Mouse (Mus musculus): ENCODE measurements around the gene Inpp5d. TPM values are rescaled to one million over a fixed set of nuclear protein-coding genes. Genes with fewer than 3 reads are reported as not detected.

Inpp5d gene
- polyA plus RNA-seq, 1 experiment from 2014 or later, result 4.3 TPM

DNA sequence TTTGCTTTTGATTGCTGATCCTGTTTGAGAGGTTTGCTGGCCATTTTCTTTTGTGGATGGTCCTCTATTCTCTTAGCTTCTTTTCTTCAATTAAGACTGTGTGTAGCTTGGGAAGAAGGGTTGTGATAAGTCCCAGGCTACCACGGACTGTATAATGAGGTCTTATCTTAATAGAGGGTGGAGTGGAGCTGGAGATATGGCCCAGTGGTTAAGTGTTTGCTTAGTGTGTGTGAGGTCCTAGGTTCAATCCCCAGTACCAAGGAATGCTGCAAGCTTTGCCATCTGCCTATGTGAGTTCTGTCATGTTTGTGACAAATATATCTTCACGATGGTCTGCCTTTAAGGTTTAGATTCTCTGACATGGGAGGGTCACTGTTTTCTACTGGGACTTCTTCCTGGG lies 8.0 kb downstream of the Inpp5d start:
- H3K4me1 ChIP-seq (ENCODE audit: control insufficient read depth, insufficient read depth, low read length), result peaks cover 10% of the 10 kb centered on the region
- no peak overlapping the region for H3K4me2 ChIP-seq
- no peaks in the 10 kb centered on the region for H3K27me3 ChIP-seq (ENCODE audit: control insufficient read depth, insufficient read depth, low read length)
- ATAC-seq (replicated peaks; ENCODE audit: insufficient number of reproducible peaks, low FRiP score, low TSS enrichment), result no peak
- H3K27ac ChIP-seq (ENCODE audit: low read depth, low read length), result no peak overlapping the region
- H3K4me3 ChIP-seq (ENCODE audit: low read depth, low read length), result no peak overlapping the region
- 16% methylated on average over 2 of the region's 2 CpGs for WGBS (ENCODE audit: insufficient replicate concordance)
- H3K36me3 ChIP-seq (ENCODE audit: control insufficient read depth, insufficient read depth, low read length), result no peaks in the 10 kb centered on the region
- no peaks in the 10 kb centered on the region for H3K9me3 ChIP-seq (replicated peaks; ENCODE audit: control insufficient read depth, low read length)
- no peak overlapping the region for H3K9ac ChIP-seq (ENCODE audit: low read depth, low read length)

DNA sequence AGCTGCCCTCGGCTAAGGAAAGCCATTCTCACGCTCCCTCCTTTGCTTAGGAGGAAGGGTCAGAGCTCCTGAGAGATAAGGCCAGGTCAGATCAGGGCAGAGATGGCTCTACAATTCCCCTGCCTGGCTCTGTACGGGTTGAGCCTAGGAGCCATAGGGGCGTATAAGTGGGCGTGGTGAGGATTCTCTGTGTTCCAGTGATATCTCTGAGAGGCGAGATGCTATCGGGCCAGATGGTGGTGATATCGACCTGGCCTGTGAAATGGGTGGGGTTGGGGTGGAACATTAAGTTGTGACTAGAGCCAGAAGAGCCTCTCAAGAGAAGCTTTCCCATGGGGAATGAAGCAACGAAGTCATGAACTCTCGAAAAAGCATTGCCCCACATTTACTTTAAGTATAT lies 11.5 kb downstream of the Inpp5d start:
- H3K9me3 ChIP-seq (replicated peaks; ENCODE audit: control insufficient read depth, low read length), result no peaks in the 10 kb centered on the region
- H3K4me1 ChIP-seq (ENCODE audit: control insufficient read depth, insufficient read depth, low read length), result peaks cover 9% of the 10 kb centered on the region
- no peak overlapping the region for H3K9ac ChIP-seq (ENCODE audit: low read depth, low read length)
- no peaks in the 10 kb centered on the region for H3K36me3 ChIP-seq (ENCODE audit: control insufficient read depth, insufficient read depth, low read length)
- no peak overlapping the region for H3K27ac ChIP-seq (ENCODE audit: low read depth, low read length)
- no peak overlapping the region for H3K4me2 ChIP-seq
- WGBS (ENCODE audit: insufficient replicate concordance), result 57% methylated on average over 10 of the region's 10 CpGs
- no peak for ATAC-seq (replicated peaks; ENCODE audit: insufficient number of reproducible peaks, low FRiP score, low TSS enrichment)
- no peaks in the 10 kb centered on the region for H3K27me3 ChIP-seq (ENCODE audit: control insufficient read depth, insufficient read depth, low read length)
- H3K4me3 ChIP-seq (ENCODE audit: low read depth, low read length), result no peak overlapping the region

GRCm38 (mm10) chr1:87632163-87632562 lies 12.1 kb downstream of the Inpp5d start:
- Histone ChIP-seq H3K27me3 (ENCODE audit: control insufficient read depth, insufficient read depth, low read length) (no peaks in the 10 kb centered on the region), H3K9me3 (replicated peaks; ENCODE audit: control insufficient read depth, low read length) (no peaks in the 10 kb centered on the region), H3K4me2 (no peak overlapping the region), H3K9ac (ENCODE audit: low read depth, low read length) (no peak overlapping the region), H3K4me1 (ENCODE audit: control insufficient read depth, insufficient read depth, low read length) (peaks cover 3% of the 10 kb centered on the region), H3K27ac (ENCODE audit: low read depth, low read length) (no peak overlapping the region), H3K4me3 (ENCODE audit: low read depth, low read length) (no peak overlapping the region), H3K36me3 (ENCODE audit: control insufficient read depth, insufficient read depth, low read length) (no peaks in the 10 kb centered on the region)
- WGBS (ENCODE audit: insufficient replicate concordance), result 54% methylated on average over 6 of the region's 6 CpGs
- no peak for ATAC-seq (replicated peaks; ENCODE audit: insufficient number of reproducible peaks, low FRiP score, low TSS enrichment)

DNA sequence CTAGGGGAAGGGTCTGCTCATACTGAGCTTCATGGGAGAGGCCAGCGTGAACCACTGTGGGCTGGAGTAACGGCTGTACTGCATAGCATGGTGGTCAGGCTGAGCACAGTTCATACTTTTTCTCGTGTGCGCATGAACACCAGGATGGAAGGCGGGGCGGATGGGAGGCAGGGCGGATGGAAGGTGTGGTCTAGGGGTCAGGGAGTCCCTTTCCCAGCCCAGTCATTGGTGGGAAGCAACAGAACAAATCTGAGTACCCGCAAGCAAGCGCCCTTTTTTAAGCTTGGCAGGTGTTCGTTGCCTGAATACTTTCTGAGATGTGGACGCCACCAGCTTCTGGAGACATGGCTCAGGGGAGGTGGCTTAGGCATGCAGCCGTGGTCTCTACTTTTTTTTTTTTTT lies 16.6 kb downstream of the Inpp5d start:
- WGBS (ENCODE audit: insufficient replicate concordance), result 81% methylated on average over 12 of the region's 12 CpGs
- peaks cover 6% of the 10 kb centered on the region for H3K4me1 ChIP-seq (ENCODE audit: control insufficient read depth, insufficient read depth, low read length)
- no peaks in the 10 kb centered on the region for H3K9me3 ChIP-seq (replicated peaks; ENCODE audit: control insufficient read depth, low read length)
- no peak overlapping the region for H3K4me3 ChIP-seq (ENCODE audit: low read depth, low read length)
- no peaks in the 10 kb centered on the region for H3K36me3 ChIP-seq (ENCODE audit: control insufficient read depth, insufficient read depth, low read length)
- no peak overlapping the region for H3K9ac ChIP-seq (ENCODE audit: low read depth, low read length)
- H3K4me2 ChIP-seq, result no peak overlapping the region
- no peak overlapping the region for H3K27ac ChIP-seq (ENCODE audit: low read depth, low read length)
- no peak for ATAC-seq (replicated peaks; ENCODE audit: insufficient number of reproducible peaks, low FRiP score, low TSS enrichment)
- no peaks in the 10 kb centered on the region for H3K27me3 ChIP-seq (ENCODE audit: control insufficient read depth, insufficient read depth, low read length)

- Histone ChIP-seq H3K36me3 (ENCODE audit: control insufficient read depth, insufficient read depth, low read length) (no peaks in the 10 kb centered on the region), H3K27me3 (ENCODE audit: control insufficient read depth, insufficient read depth, low read length) (no peaks in the 10 kb centered on the region), H3K27ac (ENCODE audit: low read depth, low read length) (peak overlapping the region; percentile 69), H3K9me3 (replicated peaks; ENCODE audit: control insufficient read depth, low read length) (no peaks in the 10 kb centered on the region), H3K9ac (ENCODE audit: low read depth, low read length) (no peak overlapping the region; the same call in 1 of the 2 replicates), H3K4me3 (ENCODE audit: low read depth, low read length) (no peak overlapping the region), H3K4me1 (ENCODE audit: control insufficient read depth, insufficient read depth, low read length) (peaks cover 3% of the 10 kb centered on the region), H3K4me2 (no peak overlapping the region; the same call in 1 of the 2 replicates)
- ATAC-seq (replicated peaks; ENCODE audit: insufficient number of reproducible peaks, low FRiP score, low TSS enrichment), result peak; percentile 98
- 76% methylated on average over 4 of the region's 4 CpGs for WGBS (ENCODE audit: insufficient replicate concordance)
These were observed 17.2 kb downstream of the Inpp5d start for GRCm38 (mm10) chr1:87637121-87637877.

GRCm38 (mm10) chr1:87637878-87638600 lies 17.9 kb downstream of the Inpp5d start:
- WGBS (ENCODE audit: insufficient replicate concordance), result 85% methylated on average over 4 of the region's 4 CpGs
- Histone ChIP-seq H3K9ac (ENCODE audit: low read depth, low read length) (no peak overlapping the region), H3K27me3 (ENCODE audit: control insufficient read depth, insufficient read depth, low read length) (no peaks in the 10 kb centered on the region), H3K27ac (ENCODE audit: low read depth, low read length) (peak overlapping the region; percentile 69), H3K4me3 (ENCODE audit: low read depth, low read length) (no peak overlapping the region), H3K4me2 (no peak overlapping the region), H3K36me3 (ENCODE audit: control insufficient read depth, insufficient read depth, low read length) (no peaks in the 10 kb centered on the region), H3K9me3 (replicated peaks; ENCODE audit: control insufficient read depth, low read length) (no peaks in the 10 kb centered on the region), H3K4me1 (ENCODE audit: control insufficient read depth, insufficient read depth, low read length) (peaks cover 3% of the 10 kb centered on the region; the same call in 1 of the 2 replicates)
- ATAC-seq (replicated peaks; ENCODE audit: insufficient number of reproducible peaks, low FRiP score, low TSS enrichment), result peak; percentile 78; the same call in 1 of the 2 replicates

DNA sequence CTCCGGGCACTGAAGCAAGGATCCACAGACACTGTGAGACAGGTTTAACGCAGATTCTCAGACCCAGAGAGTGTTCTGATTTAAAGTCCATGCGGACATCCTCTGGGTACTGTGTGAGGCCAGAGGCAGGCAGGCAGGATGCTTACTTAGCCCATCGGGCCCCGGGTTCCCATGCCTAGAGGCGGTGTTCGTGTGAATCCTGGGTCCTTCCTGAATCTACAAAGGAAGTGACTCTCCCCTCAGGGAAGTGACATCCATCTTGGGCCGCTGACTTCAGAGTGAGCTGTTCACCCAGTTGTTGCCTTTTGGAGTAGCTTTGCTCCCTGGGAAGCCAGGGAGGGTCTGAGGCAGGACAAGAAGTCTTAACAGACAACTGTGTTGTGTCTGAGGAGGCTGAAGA lies 19.6 kb downstream of the Inpp5d start:
- peak overlapping the region; percentile 18; the same call in 1 of the 2 replicates for H3K9ac ChIP-seq (ENCODE audit: low read depth, low read length)
- no peak for ATAC-seq (replicated peaks; ENCODE audit: insufficient number of reproducible peaks, low FRiP score, low TSS enrichment)
- peak overlapping the region; percentile 75 for H3K27ac ChIP-seq (ENCODE audit: low read depth, low read length)
- no peaks in the 10 kb centered on the region for H3K27me3 ChIP-seq (ENCODE audit: control insufficient read depth, insufficient read depth, low read length)
- H3K4me1 ChIP-seq (ENCODE audit: control insufficient read depth, insufficient read depth, low read length), result peaks cover 3% of the 10 kb centered on the region; the same call in 1 of the 2 replicates
- H3K36me3 ChIP-seq (ENCODE audit: control insufficient read depth, insufficient read depth, low read length), result no peaks in the 10 kb centered on the region
- no peak overlapping the region for H3K4me3 ChIP-seq (ENCODE audit: low read depth, low read length)
- H3K9me3 ChIP-seq (replicated peaks; ENCODE audit: control insufficient read depth, low read length), result no peaks in the 10 kb centered on the region
- WGBS (ENCODE audit: insufficient replicate concordance), result 79% methylated on average over 8 of the region's 8 CpGs
- H3K4me2 ChIP-seq, result no peak overlapping the region

DNA sequence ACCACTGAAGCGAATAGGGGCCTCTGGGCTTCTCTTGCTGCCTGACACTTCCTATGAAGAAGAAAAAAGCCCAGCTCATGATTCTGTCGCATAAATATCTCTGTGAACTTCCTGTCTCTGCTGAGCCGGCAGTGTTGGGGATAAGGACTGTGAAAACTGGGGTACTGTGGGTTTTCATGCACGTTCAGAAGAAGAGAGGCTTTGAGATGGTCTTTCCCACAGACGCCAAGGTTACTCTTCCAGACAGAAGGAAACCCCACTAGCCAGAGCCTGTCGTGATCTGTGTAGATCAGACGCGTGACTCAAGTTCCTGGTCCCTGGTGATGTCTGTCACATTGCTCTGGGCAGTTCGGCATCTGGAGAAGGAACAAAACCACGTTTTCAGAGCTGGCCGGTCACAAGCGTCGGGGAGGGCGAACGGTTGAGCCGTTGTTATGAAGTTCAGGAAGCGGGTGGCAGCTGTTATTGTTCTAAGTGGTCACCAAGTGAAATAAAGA lies 20.1 kb downstream of the Inpp5d start:
- H3K4me2 ChIP-seq, result no peak overlapping the region
- H3K27ac ChIP-seq (ENCODE audit: low read depth, low read length), result peak overlapping the region; percentile 75
- ATAC-seq (replicated peaks; ENCODE audit: insufficient number of reproducible peaks, low FRiP score, low TSS enrichment), result no peak
- H3K9ac ChIP-seq (ENCODE audit: low read depth, low read length), result peak overlapping the region; percentile 18; the same call in 1 of the 2 replicates
- H3K9me3 ChIP-seq (replicated peaks; ENCODE audit: control insufficient read depth, low read length), result no peaks in the 10 kb centered on the region
- H3K4me3 ChIP-seq (ENCODE audit: low read depth, low read length), result no peak overlapping the region
- peaks cover 3% of the 10 kb centered on the region; the same call in 1 of the 2 replicates for H3K4me1 ChIP-seq (ENCODE audit: control insufficient read depth, insufficient read depth, low read length)
- WGBS (ENCODE audit: insufficient replicate concordance), result 55% methylated on average over 17 of the region's 17 CpGs
- no peaks in the 10 kb centered on the region for H3K36me3 ChIP-seq (ENCODE audit: control insufficient read depth, insufficient read depth, low read length)
- H3K27me3 ChIP-seq (ENCODE audit: control insufficient read depth, insufficient read depth, low read length), result no peaks in the 10 kb centered on the region
